Mouse (Mus musculus): ENCODE results near the gene 4930438A08Rik. TPM values are rescaled to one million over a fixed set of nuclear protein-coding genes. Genes with fewer than 3 reads are reported as not detected.
"Not testable (repeated sequence)": the region's sequence is repeated elsewhere in the genome, so short reads cannot be mapped to it uniquely, and the experiment has no call there.

Gene 4930438A08Rik
- not detected for total RNA-seq (2021)
- long read RNA-seq, experiment 1: 0 reads
- long read RNA-seq, experiment 2: 0 reads

GRCm38 (mm10) chr11:58274572-58274971, at the start of gene 4930438A08Rik:
Gene 4930438A08Rik (plus strand): TSS chr11:58274799.
- DNase-seq: no peak

- not testable (repeated sequence) for DNase-seq
These were observed 49.7 kb upstream of the 4930438A08Rik start for GRCm38 (mm10) chr11:58224872-58225271.

DNA sequence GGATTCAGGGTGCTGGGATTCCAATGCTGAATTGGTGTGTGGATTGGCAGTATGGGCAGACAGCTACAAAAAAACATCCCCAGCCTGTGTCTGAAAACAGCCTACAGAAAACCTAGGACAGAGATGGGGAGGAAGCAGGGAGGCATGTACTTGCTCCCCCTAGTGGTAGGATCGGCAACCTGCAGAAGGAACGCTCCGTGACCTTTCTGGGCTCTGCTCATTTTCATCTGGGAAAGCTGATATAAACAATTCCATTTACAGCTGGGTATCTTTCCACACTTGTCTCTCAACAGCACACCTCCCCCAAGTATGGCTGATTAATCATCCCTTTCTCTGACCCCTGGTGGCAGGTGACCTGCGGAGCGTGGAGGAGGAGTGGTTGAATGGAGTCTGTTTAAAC, 48.9 kb upstream of the 4930438A08Rik start:
- DNase-seq: peak; percentile 52

- DNase-seq: no peak
These were observed 48.2 kb upstream of the 4930438A08Rik start for GRCm38 (mm10) chr11:58226425-58226824.

DNA sequence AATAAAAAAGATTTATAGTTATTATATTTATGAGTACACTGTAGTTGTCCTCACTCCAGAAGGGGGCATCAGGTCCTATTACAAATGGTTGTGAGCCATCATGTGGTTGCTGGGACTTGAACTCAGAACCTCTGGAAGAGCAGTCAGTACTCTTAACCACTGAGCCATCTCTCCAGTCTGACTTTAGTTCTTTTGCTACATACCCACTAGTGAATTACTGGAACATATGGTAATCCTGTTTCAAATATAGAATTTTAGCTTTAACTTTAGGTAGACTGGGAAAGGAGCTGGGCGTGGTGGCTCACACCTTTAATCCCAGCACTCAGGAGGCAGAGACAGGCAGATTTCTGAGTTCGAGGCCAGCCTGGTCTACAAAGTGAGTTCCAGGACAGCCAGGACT, 46.6 kb upstream of the 4930438A08Rik start:
- DNase-seq: not testable (repeated sequence)

GRCm38 (mm10) chr11:58230396-58230910, 44.1 kb upstream of the 4930438A08Rik start:
- no peak for DNase-seq

DNA sequence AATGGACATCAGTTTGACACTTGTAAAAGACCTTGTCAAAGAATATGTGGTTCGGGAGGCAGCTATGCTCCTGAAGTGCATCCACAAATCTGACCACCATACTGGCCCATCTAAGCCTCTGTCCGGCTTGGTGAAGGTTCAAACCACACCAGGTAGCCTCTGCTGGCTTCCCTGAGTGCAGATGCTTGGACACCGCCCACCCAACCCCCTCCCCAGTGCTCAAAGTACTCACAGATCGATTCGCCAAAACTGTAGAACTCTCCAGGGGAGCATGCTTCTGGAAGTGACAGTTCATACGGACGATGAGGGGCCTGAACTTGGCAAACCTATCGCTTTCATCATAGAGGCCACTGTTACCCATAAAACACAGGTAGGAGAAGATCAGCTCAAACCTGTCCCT, 43.4 kb upstream of the 4930438A08Rik start:
- DNase-seq: no peak

DNA sequence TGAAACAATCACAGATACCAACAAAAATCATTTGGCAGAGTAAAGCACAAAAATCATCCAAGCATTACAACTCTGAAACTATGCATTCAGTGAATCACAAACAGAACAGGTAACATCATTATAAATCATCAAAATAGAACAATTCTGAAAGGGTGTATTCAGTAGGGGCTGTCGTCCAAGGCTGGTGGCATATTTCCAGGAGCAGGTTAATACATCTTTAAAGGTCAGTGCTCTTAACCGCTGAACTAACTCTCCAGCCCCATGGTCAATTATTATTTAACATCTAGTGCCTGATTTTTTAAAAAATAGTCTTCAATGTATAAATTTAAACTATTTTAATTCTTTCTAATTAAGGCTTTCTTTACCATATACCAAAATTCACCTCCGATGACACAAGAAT, 40.0 kb upstream of the 4930438A08Rik start:
- not testable (repeated sequence) for DNase-seq

GRCm38 (mm10) chr11:58235152-58235551, 39.4 kb upstream of the 4930438A08Rik start:
- DNase-seq: no peak

DNA sequence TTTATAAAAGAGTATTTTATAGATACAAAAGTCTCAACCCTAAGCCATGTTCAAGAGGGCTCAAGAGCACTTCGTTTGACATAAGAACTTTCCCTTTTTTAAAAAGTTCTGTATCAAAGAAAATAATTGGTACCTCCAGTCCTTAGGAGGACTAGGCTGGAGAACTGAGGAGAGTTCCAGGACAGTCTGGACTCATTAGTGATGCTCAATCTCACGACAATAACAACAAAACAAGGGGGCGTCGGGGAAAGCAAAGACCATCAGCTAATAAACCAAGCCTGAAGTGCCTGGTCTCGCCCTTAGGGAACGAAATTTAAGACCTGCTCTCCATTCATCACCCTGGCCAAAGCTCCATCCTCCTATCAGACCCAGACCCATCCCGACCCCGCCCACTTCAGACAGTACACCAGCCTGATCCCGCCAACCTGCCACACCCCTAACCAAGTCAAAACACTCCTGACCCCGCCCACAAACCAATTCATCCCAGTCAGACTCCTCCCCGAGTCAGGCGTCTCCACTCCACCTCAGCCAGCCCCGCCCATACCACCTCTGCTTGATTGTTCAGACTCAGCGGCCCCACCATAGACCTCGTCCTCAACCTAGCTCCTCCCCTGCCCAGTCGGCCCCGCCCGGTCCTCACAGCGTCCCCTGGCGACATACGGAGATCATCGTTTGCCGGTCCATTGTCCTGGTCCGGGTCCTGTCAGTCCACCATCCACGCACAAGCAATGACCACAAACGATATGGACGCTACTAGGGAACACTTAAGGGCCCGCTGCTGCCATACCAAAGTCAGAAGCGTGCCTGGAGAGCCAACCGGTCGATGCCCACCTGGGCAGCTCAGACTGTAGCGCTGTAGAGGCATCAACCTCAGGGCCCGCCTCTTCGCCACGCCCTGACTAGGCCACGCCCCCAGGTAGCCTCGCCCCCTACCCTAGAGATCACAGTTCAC, 35.5 kb upstream of the 4930438A08Rik start:
- DNase-seq: peak; percentile 15

GRCm38 (mm10) chr11:58247294-58247693, 27.3 kb upstream of the 4930438A08Rik start:
- DNase-seq: peak; percentile 50

DNA sequence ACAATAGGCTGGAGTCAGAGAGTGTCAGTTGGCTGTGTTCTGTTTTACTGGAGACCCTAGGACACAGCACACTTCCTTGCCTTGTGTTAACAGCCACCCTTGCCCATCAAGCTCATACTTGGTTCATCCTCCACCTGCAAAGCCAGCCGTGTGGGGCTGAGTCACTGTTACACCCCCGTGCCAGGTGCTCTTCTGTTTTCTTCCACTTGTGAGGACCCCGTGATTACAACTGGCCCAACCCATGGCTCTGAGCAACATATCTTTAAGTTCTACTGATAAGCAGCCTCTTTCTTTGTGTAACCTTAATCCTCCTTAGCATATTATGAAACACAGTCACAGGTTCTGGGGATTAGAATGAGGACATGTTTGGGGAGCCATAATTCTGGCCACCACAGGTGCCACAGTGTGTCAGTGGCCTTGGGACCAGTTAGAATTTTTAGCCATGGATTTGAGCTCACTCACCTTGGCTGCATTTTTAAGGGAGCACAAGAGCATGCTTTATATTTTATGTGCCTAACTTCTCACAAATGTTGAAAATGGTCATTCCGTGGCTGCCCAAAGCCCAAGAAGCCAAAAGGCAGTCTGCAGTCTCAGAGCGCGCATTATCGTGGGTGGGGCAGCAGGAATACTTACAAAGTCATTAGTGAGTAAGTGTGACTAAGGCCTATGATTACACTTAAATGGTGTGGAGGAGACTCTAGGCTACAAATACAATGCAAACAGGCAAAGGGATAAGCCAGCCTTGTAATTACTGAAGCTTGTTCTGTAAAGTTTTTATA, 25.2 kb upstream of the 4930438A08Rik start:
- no peak for DNase-seq

GRCm38 (mm10) chr11:58250550-58250949, 24.0 kb upstream of the 4930438A08Rik start:
- DNase-seq: no peak

DNA sequence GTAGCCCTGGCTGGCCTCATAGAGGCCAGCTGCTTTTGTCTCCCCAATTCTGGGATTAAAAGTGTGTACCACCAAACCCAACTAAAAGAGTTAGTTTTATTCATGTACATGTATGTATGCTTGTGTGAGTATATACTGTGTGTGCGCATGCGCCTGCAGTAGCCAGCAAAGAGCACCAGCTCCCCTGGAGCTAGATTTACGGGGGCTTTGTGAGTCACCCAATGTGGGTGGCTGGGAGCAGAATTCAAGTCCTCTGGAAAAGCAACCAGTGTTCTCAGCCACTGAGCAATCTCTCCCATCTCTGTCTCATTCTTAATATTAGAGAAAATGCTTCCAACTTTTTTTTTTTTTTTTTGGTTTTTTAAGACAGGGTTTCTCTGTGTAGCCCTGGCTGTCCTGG, 20.2 kb upstream of the 4930438A08Rik start:
- DNase-seq: no peak

DNA sequence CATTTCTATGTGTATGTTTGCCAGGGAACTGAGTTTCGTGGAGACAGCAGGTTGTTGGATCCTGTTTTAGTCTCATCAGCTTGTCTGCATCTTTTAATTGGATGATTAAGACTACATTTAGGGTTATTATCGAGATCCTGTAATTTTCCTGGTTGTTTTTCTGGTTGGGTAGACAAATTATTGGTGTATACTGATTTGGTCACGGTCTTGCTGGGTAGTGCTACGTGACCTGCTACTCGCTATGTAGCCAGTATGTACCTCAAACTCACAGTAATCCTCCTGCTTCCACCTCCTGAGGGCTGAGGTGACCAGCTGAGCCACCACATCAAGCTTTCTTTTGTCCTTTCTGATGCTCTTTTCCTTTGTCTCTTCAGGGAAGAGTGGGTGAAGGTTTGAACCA, 16.8 kb upstream of the 4930438A08Rik start:
- DNase-seq: no peak

GRCm38 (mm10) chr11:58260156-58260555, 14.4 kb upstream of the 4930438A08Rik start:
- DNase-seq: no peak

GRCm38 (mm10) chr11:58261826-58262225, 12.8 kb upstream of the 4930438A08Rik start:
- DNase-seq: no peak

DNA sequence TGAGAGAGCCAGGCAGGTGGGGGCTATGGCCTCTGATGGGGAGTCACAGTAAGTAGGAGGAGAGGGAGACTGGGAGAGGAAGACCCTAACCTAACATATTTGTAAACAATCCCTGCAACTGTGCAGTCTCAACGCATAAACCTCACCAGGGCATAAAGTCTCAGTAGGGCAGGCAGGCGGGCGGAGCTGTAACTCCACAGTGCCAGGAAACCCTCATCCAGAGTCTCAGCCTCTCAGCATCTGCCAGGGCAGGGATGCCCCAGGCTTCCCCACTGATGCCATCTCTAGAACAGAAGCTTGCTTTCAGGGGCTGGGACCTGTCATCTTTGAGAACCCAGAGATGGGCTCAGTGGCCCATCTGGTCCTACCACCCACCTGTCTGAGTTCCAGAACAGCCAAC, 12.3 kb upstream of the 4930438A08Rik start:
- no peak for DNase-seq

- no peak for DNase-seq
These were observed 11.1 kb upstream of the 4930438A08Rik start for GRCm38 (mm10) chr11:58263516-58263915.

DNA sequence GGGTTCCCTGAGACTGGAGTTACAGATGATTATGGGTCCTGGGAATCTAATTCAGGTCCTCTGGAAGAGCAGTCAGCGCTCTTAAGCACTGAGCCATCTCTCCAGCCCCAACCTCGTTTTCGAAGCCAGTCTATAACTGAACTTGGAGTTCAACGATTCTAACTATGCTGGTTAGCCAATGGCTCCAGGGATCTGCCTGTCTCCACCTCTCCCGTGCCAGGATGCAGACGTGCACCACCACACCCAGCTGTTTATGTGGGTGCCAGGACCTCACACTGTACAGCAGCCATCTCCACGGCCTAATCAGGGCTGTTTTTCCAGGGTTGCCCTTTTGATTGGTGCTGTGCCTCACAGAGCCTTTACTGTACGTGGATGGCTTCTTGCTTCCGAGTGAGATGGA, 10.1 kb upstream of the 4930438A08Rik start:
- no peak for DNase-seq

DNA sequence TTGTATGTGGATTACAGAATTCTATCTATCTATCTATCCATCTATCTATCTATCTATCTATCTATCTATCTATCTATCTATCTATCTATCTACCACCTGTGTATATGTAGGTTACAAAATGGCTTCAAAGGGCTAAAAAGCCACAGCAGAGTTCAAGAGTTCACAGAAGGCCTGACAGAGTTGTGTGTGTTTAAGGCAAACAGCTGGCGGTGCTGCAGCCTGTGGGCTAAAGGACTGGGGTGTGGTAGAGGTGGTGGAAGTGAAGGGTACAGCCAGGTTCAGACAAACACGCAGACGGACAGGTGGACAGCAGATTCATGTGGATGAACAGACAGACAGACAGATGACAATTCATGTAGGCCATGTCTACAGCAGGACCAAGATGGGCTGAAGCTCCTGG, 6.3 kb upstream of the 4930438A08Rik start:
- DNase-seq: no peak

GRCm38 (mm10) chr11:58275756-58276155, 1.2 kb downstream of the 4930438A08Rik start:
- DNase-seq: no peak

Measured in gastrocnemius, postnatal 25 days (tissue).